Mouse (Mus musculus): ENCODE measurements around the gene Ttll8. TPM values are rescaled to one million over a fixed set of nuclear protein-coding genes. Genes with fewer than 3 reads are reported as not detected.

Ttll8 gene
- total RNA-seq, 2 experiments from 2014 or later = not detected

DNA sequence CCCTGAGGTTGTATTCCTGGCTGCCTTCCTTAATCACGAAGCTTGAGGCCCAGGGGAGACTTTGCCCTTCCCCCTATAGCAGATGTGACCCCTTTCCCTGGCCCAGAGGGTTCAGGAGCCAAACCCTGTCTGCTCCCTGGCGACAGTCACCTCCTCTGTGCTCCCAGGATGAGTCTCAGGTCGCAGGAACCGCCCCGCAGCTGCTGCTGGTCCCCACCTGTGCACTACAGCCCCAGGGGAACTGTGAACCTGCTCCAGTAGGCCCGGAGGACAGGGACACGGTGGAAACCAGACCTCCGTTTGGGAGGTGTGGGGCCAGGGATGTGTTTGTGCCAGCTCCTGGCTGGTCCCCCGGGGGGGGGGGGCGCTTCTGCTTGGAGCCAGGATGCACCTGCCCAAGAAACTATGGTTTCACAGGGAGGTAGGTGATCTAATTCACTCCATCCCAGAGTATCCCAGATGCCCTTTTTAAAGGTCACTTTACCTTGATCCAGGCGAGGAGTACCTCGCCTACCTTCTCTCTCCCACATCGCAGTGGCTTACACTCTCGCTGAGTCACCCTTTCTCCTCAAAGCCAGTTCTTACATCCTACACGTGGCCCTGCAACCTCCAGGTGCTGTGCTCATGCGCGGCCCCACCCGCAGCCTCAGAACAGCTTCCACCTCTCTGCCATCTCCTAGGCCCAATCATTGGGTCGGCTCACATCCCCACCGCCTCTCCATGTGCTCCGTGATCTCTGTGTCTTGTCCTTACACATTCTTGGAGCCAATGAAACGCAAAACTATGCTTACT is 72.8 kb downstream of the Ttll8 start:
- no peak for DNase-seq

DNA sequence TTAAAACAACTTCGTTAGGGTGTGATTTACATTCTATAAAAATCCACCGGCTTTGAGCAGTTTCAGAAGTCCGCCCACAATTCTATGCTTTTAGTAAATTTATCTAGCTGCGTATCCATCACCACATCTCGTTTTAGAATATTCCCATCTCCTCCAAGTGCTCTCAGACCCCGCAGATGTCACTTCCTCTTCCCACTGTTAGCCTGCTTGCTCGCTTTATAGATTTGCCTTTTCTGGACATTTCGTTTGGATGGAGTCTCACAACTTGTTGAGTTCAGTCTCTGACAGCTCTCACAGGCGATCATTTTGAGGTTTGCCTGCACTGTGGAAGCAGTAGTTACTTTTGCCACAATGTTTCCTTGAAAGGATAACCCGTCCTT is 77.2 kb downstream of the Ttll8 start:
- DNase-seq = no peak

- DNase-seq = peak; percentile 91
Measured at GRCm38 (mm10) chr15:88876155-88877020, 77.8 kb downstream of the Ttll8 start.

DNA sequence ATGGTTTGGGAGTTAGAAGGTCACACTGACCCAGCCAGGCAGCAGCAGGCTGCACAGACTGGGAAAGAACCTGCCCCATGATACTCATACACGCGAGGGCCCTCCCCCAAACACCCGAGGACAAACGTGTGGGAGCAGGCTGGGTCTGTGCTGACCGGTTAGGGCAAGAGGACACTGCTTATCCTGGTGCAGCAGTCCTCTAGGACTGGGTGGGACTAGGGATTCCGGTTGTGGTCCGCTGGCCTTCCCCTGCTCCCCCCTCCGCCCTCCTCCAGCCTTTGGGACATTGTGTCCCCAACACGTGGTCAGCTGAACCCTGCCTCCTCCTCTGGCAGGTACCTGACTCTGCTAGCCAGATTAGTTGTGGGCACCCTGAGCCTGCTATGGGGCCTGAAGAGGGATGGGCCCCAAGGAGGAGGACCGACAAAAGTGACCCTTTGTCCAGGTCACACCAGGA is 78.6 kb downstream of the Ttll8 start:
- no peak for DNase-seq

GRCm38 (mm10) chr15:88874477-88874876 is 79.7 kb downstream of the Ttll8 start:
- no peak for DNase-seq

DNA sequence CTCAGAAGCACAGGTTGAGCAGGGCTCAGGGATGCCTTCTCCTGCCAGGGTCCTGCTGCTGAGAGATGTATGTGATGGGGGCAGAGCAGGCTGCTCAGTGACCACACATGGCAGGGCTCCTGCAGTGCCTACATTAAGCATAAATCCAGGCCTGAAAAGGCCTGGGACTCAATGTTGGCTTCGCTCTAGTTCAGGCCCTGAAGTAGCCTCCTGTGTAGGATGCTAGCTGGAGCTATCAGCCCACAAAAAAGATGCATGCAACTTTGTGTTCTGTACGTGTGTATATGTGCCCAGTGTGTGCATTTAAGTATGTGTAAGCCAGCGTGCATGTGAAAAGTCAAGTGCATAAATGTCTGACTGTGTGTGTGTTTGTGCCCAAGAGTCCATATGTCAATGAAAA is 80.2 kb downstream of the Ttll8 start:
- no peak for DNase-seq

GRCm38 (mm10) chr15:88870418-88871185 is 83.6 kb downstream of the Ttll8 start:
- DNase-seq = no peak

GRCm38 (mm10) chr15:88868024-88868742 is 86.0 kb downstream of the Ttll8 start:
- DNase-seq = peak; percentile 61

- DNase-seq = peak; percentile 83
Measured at GRCm38 (mm10) chr15:88867368-88868023, 86.7 kb downstream of the Ttll8 start.

DNA sequence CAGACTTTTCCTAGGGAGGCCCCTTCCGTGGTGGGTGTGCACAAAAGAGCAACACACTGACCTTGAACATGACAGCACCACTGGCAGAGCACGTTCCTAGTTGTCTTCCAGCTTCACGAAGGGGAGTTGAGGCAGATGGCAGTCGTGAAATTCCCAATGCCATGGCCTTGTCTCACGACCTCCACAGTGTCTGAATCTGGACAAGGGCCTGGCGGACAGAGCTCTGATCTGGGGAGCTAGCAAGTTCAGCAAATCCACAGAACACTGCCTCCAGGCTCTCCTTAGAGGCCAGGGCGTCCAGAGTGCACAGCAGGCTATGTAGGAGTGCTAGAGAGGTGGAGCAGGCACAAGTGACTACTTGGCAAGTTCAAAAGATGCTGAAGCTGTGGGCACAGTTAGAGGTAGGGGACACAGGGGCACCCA is 87.3 kb downstream of the Ttll8 start:
- DNase-seq = no peak

DNA sequence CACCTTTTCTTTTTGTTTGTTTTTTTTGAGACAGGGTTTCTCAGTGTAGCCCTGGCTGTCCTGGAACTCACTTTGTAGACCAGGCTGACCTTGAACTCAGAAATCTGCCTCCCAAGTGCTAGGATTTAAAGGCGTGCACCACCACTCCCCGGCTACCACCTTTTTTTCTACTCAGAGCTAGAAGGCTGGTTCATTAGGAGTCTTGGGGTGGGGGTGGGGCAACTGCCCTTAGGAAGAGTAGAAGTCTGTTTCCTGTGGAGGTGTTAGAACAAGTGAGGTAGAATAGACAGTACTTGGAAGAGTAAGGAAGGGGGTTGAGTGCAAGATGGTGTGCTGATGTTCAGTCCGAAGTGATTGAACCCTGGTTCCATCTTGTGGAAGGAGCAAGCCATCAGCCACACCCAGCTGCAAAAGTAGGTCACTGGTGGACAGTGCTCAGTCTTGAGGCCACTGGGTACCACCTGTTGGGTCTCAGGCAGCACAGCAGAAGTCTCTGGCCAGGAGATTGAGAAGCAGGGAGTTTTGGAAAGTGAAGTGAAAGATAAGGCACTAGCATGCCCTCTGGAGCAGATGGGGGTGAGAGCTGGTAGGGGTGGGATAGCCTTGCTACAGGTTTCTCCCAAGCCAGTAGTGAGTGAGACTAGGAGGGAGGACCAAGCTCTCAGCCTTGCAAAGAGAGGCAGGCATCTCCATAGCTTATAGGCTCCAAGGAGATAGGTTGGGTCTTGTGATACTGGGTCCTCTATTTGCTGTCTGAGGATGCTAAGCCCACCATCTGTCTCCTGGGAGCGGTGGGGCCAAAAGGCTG is 88.1 kb downstream of the Ttll8 start:
- DNase-seq = no peak

DNA sequence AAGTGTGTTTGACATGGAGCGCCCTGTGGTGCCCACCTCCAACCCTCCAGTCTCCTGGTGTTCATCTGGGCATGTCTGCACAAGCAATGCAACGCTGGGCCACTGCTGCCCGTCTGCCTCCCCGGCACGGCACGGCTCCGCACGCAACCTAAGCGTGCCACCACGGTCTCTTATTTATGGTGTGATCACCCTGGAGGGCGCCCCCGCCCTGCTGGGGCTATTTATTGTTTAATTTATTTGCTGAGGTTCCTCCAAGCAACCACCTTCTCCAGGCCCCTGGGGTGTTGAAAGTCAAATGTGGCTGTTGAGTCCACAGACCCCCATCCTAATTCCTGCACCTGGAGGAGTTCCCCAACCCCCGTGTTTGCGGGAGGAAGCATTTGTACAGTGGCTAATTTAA is 89.2 kb downstream of the Ttll8 start:
- no peak for DNase-seq

DNA sequence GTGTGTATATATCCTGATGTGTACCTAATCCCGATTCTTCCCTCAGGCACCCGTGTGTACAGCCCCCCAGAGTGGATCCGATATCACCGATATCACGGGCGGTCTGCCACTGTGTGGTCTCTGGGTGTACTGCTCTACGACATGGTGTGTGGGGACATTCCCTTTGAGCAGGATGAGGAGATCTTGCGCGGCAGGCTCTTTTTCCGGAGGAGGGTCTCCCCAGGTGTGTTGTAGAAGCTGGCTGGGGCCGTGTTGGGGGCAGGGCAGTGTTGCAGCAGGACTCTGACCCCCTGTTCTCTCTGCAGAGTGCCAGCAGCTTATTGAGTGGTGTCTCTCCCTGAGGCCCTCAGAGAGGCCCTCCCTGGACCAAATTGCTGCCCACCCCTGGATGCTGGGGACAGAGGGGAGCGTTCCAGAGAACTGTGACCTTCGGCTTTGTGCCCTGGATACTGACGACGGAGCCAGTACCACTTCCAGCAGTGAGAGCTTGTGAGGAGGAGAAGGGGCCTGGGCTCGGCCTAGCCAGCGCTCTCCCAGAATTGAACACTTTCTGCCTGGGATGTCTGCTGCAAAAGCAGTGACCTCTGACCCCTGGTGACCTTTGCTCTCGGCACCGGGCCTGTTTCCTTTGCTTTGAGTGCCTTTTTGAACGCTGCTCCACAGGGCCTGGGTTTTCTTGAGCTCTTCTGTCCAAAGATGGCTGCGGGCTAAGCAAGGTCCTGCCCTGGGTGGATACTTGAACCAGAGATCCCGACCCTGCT is 89.8 kb downstream of the Ttll8 start:
- DNase-seq = no peak

- DNase-seq = peak; percentile 92
Measured at GRCm38 (mm10) chr15:88863695-88864231, 90.5 kb downstream of the Ttll8 start.

DNA sequence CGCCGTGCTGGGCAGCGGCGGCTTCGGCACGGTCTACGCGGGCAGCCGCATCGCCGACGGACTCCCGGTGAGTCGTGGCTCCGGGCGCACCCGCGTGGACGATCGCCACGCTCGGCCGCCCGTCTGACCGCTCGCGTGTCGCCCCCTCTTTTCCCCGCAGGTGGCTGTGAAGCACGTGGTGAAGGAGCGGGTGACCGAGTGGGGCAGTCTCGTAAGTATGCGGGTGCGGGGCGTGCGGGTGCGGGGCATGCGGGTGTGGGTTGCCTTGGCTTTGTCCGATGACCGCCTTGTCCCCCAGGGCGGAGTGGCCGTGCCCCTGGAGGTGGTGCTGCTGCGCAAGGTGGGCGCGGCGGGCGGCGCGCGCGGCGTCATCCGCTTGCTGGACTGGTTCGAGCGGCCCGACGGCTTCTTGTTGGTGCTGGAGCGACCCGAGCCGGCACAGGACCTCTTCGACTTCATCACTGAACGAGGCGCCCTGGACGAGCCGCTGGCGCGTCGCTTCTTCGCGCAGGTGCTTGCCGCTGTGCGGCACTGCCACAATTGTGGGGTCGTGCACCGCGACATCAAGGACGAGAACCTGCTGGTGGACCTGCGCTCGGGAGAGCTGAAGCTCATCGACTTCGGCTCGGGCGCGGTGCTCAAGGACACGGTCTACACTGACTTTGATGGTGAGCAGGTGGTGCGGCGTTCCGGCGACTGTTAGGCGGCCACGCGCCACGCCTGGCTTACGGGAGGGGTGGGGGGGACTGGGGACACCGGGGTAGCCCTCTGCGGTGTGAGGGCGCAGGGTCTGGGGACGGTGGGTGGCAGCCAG is 91.1 kb downstream of the Ttll8 start:
- peak; percentile 62 for DNase-seq

GRCm38 (mm10) chr15:88861772-88862622 is 92.2 kb downstream of the Ttll8 start, which contains the start of gene Pim3:
TSS of gene Pim3 (plus strand) at chr15:88862186.
- peak; percentile 97 for DNase-seq

DNA sequence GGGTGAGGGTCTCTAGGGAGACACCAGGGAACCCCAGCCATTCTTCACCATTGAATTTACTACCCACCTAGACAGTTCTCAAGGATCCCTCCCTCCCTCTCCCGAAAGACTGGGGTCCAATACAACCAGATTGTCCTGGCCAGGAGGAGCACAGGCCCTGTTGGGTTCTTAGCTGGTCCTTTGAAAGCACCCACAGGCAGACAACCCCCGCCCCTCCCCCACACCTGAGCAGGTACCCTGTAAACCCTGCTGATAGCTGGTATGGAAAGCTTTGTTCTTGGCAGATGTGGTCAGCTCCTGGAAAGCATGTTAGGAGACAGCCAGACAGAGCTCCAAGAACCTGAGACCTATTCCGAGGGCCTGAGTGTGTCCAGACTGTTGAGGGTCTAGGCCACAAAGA is 93.4 kb downstream of the Ttll8 start:
- peak; percentile 27 for DNase-seq
